Mouse (Mus musculus) lung, postnatal 0 days (tissue): ENCODE results near the gene Fuca2.

Experiments used
- CTCF ChIP-seq: IDR thresholded peaks from 2 replicates; pipeline ENCODE4 v1.5.1; 2016; ENCODE audit warnings: antibody characterized with exemption, mild to moderate bottlenecking
- EP300 ChIP-seq: IDR thresholded peaks from 2 replicates; pipeline ENCODE4 v1.6.1; 2016; ENCODE audit warnings: antibody characterized with exemption, mild to moderate bottlenecking, control low read depth

DNA sequence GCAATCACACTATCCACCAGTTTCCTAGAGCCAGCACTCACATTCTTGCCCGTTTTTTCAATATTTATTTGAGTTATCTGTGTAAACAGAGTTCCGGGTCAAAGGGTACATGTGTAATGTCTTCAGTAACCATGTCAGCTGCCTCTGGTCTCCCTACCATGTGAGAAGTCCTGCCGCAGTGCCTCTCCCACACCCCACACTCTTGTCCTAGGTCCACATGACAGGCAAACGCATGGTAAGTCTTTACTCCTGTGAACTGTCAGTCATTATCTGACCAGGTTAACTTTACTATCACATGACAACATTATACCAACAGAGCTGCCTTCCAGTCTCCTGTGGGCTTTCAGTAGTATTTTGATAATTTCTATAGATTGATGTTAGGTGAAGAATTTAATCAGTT, 28.8 kb downstream of the Fuca2 start:
- TF ChIP-seq CTCF (no peak), EP300 (no peak)
